Mouse (Mus musculus): Measurements from ENCODE around the gene Prox1. TPM values are rescaled to one million over a fixed set of nuclear protein-coding genes. Genes with fewer than 3 reads are reported as not detected.
A peak's percentile ranks its signal among the peaks of the same experiment; 100 is the strongest.

Gene Prox1
- polyA plus RNA-seq, 2 experiments = 3.7 to 4.5 TPM

DNA sequence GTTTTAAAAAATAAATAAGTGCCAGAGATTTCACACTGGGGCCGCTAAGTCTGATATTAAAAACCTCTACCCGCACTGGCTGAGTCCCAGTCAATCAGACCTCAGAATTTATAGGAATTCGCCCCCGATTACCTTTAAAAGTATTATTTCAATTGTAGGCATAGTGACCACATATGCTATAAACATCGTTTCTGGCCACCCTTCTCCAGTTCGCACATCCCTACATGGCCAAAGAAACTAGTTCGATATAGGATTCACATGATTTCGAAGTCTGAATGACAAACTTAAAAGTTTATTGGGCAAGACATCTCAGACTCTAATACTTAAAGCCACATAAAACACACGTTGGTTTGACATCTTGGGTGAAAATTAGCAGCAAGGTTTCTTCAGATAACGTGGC lies 827 bp upstream of the Prox1 start:
- Histone ChIP-seq H3K9me3 (ENCODE audit: control insufficient read depth, low read length) (no peaks in the 10 kb centered on the region), H3K36me3 (replicated peaks; ENCODE audit: control insufficient read depth, insufficient read depth, low read depth) (no peaks in the 10 kb centered on the region), H3K27ac (no peak overlapping the region), H3K4me2 (ENCODE audit: low read depth) (peak overlapping the region; percentile 51), H3K27me3 (ENCODE audit: control insufficient read depth, insufficient read depth, low read length) (peaks cover 73% of the 10 kb centered on the region), H3K9ac (replicated peaks) (peak overlapping the region; percentile 13; the same call in 1 of the 2 replicates), H3K4me3 (ENCODE audit: insufficient read depth in 1 of 2, low read depth in 2 of 2, low read length in 2 of 2) (peak overlapping the region in 1 of 2 experiments; percentile 52; a peak in 3 of 4 replicates), H3K4me1 (replicated peaks; ENCODE audit: control insufficient read depth in 2 of 2, insufficient read depth in 2 of 2, low read length in 1 of 2) (0 out of 4 replicates have a peak, but pooled peaks cover 0 to 3% of the 10 kb centered on the region in 2 experiments)
- 2% methylated on average over 10 of the region's 10 CpGs for WGBS (ENCODE audit: insufficient replicate concordance)
- DNase-seq (ENCODE audit: low read depth in 3 of 3, low spot score in 3 of 3) (no peak), ATAC-seq (ENCODE audit: insufficient read depth) (no peak)
- TF ChIP-seq EP300 (IDR thresholded peaks at IDR 0.05; ENCODE audit: low read depth) = no peak
- TF ChIP-seq CTCF (IDR thresholded peaks at IDR 0.05; ENCODE audit: low read depth) = no peak

DNA sequence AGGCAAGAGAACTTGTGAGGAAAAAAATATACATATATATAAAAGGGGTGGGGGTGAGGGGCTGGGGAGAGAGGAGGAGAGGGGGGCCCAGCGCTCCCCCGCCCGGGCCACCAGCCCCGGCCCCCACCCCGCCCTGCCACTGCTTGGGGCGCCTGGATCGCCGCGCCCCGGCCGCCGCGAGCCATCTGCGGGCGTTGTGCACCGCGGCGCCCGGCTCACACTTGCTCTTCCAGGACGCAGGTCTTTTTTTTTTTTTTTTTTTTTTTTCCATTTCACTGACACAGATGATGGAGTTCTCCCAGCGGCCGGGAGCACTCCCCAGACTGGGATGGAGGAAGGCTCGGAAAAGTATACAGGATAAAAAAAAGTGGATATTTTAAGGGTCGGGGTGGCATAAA lies 304 bp upstream of the Prox1 start:
- DNase-seq (ENCODE audit: low read depth in 3 of 3, low spot score in 3 of 3) (no peak), ATAC-seq (ENCODE audit: insufficient read depth) (peak; percentile 11; the same call in 1 of the 2 replicates)
- Histone ChIP-seq H3K9ac (replicated peaks) (peak overlapping the region; percentile 43; the same call in 1 of the 2 replicates), H3K9me3 (ENCODE audit: control insufficient read depth, low read length) (no peaks in the 10 kb centered on the region), H3K36me3 (replicated peaks; ENCODE audit: control insufficient read depth, insufficient read depth, low read depth) (no peaks in the 10 kb centered on the region), H3K4me1 (replicated peaks; ENCODE audit: control insufficient read depth in 2 of 2, insufficient read depth in 2 of 2, low read length in 1 of 2) (0 out of 4 replicates have a peak, but pooled peaks cover 0 to 3% of the 10 kb centered on the region in 2 experiments), H3K4me2 (ENCODE audit: low read depth) (peak overlapping the region; percentile 51), H3K27me3 (ENCODE audit: control insufficient read depth, insufficient read depth, low read length) (peaks cover 69% of the 10 kb centered on the region), H3K4me3 (ENCODE audit: insufficient read depth in 1 of 2, low read depth in 2 of 2, low read length in 2 of 2) (peak overlapping the region; percentile 52 to 76), H3K27ac (no peak overlapping the region)
- WGBS (ENCODE audit: insufficient replicate concordance) = under 1% methylated on average over 22 of the region's 24 CpGs
- no peak for TF ChIP-seq EP300 (IDR thresholded peaks at IDR 0.05; ENCODE audit: low read depth)
- TF ChIP-seq CTCF (IDR thresholded peaks at IDR 0.05; ENCODE audit: low read depth) = no peak

DNA sequence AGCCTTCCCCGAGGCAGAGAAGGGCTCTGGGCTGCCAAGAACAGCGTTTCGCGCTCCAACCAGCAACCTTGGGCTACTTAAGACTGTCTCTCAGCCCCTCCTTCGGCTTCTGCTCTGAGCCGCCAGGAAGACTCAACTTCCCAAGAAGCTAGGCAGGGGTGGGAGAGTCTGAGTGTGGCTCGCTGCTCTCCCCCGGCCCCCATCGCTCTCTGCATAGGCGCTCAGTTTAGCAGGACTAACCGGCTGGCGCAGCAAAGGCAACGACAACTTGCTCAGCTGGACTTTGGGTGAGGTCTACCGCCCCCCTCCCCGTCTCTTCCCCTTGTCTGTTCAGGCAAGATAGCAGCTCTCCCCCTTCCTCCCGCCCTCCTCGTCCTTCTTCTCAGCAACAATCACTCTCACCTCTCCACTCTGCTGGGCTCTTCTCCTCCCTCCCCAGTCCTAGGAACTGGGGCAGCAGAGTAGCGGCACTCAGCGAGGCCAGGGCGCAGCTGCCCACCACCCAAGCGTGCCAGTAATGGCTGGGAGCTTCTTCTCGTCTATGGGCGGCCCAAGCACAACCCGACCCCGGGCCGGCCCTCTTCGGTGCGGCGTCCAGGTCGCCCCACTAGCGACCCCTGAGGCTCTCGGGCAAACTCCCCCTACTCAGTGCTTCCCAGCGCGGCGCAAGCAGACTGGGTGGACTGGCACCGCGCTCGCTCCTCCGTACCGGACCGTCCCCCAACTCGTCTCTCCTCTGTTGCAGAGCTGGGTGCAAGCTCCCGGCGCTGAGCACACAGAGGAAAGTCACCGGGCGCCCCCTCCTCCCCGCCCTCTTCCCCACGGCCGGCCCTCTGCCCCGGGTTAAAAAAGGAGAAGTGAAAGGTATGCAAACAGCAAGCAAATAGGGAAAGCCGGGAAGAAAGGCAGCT lies 1.5 kb downstream of the Prox1 start:
- Histone ChIP-seq H3K4me3 (ENCODE audit: insufficient read depth in 1 of 2, low read depth in 2 of 2, low read length in 2 of 2) (peak overlapping the region; percentile 52 to 59), H3K27me3 (ENCODE audit: control insufficient read depth, insufficient read depth, low read length) (peaks cover 54% of the 10 kb centered on the region)

DNA sequence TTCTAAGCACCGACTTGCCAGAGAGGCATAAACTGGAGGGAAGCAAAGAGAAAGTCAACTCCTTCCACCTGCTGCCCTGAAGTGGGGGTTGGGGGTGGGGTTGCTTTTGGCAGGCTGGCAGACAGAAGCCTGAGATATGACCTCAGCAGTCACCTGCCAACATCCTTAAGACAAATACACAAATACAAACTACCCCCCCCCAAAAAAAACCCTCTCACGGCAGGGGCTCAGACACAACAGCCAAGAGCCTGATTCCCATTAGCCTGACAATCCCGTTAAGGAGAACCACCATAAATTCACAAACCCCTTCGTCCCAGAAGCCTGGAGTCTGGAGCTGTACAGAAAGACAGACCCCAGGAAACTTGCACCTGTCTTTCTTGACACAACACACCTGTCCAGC lies 2.4 kb downstream of the Prox1 start:
- Histone ChIP-seq H3K27me3 (ENCODE audit: control insufficient read depth, insufficient read depth, low read length) (peaks cover 45% of the 10 kb centered on the region), H3K4me2 (ENCODE audit: low read depth) (peak overlapping the region; percentile 51), H3K36me3 (replicated peaks; ENCODE audit: control insufficient read depth, insufficient read depth, low read depth) (no peaks in the 10 kb centered on the region), H3K9ac (replicated peaks) (peak overlapping the region; percentile 48; the same call in 1 of the 2 replicates), H3K9me3 (ENCODE audit: control insufficient read depth, low read length) (no peaks in the 10 kb centered on the region), H3K27ac (no peak overlapping the region), H3K4me3 (ENCODE audit: insufficient read depth in 1 of 2, low read depth in 2 of 2, low read length in 2 of 2) (peak overlapping the region; percentile 52 to 59), H3K4me1 (replicated peaks; ENCODE audit: control insufficient read depth in 2 of 2, insufficient read depth in 2 of 2, low read length in 1 of 2) (no peaks in the 10 kb centered on the region)
- no peak for ATAC-seq (ENCODE audit: insufficient read depth)
- no peak for TF ChIP-seq EP300 (IDR thresholded peaks at IDR 0.05; ENCODE audit: low read depth)
- TF ChIP-seq CTCF (IDR thresholded peaks at IDR 0.05; ENCODE audit: low read depth) = no peak
- 3% methylated on average over 4 of the region's 4 CpGs for WGBS (ENCODE audit: insufficient replicate concordance)
- DNase-seq (ENCODE audit: low read depth in 3 of 3, low spot score in 3 of 3) = no peak

More for the DNA sequence above, 1.5 kb downstream of the Prox1 start:
- ATAC-seq (ENCODE audit: insufficient read depth) (peak; percentile 39; the same call in 1 of the 2 replicates), DNase-seq (ENCODE audit: low read depth in 3 of 3, low spot score in 3 of 3) (no peak)
- no peak overlapping the region for H3K27ac ChIP-seq
- H3K4me1 ChIP-seq (replicated peaks; ENCODE audit: control insufficient read depth in 2 of 2, insufficient read depth in 2 of 2, low read length in 1 of 2) = 0 out of 4 replicates have a peak, but pooled peaks cover 0 to 2% of the 10 kb centered on the region in 2 experiments
- WGBS (ENCODE audit: insufficient replicate concordance) = under 1% methylated on average over 50 of the region's 51 CpGs
- no peaks in the 10 kb centered on the region for H3K36me3 ChIP-seq (replicated peaks; ENCODE audit: control insufficient read depth, insufficient read depth, low read depth)
- H3K4me2 ChIP-seq (ENCODE audit: low read depth) = peak overlapping the region; percentile 51
- H3K9ac ChIP-seq (replicated peaks) = peak overlapping the region; percentile 48
- TF ChIP-seq CTCF (IDR thresholded peaks at IDR 0.05; ENCODE audit: low read depth) (no peak), EP300 (IDR thresholded peaks at IDR 0.05; ENCODE audit: low read depth) (no peak)
- no peaks in the 10 kb centered on the region for H3K9me3 ChIP-seq (ENCODE audit: control insufficient read depth, low read length)

DNA sequence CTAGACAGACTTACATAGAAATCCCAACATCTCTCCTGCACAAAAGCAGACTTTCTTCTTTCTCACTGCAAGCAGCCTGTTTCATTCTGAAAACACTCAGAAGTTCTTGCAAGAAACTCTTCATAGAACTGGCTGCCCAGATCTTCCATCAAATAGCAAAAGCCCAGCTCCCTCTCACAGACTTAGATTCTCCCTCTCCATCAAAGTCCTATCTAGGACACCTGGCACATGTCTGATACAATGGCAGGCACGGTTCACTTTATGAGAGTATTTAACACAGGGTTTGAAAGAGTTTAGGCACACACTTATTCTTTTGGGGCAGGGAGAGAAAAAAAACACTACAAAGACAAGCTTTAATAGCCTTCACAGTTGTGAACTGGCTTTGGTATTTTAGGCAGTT lies 2.9 kb downstream of the Prox1 start:
- no peak for TF ChIP-seq EP300 (IDR thresholded peaks at IDR 0.05; ENCODE audit: low read depth)
- TF ChIP-seq CTCF (IDR thresholded peaks at IDR 0.05; ENCODE audit: low read depth) = no peak
- H3K9ac ChIP-seq (replicated peaks) = no peak overlapping the region
- H3K27me3 ChIP-seq (ENCODE audit: control insufficient read depth, insufficient read depth, low read length) = peaks cover 40% of the 10 kb centered on the region
- no peaks in the 10 kb centered on the region for H3K4me1 ChIP-seq (replicated peaks; ENCODE audit: control insufficient read depth in 2 of 2, insufficient read depth in 2 of 2, low read length in 1 of 2)
- no peak overlapping the region for H3K27ac ChIP-seq
- ATAC-seq (ENCODE audit: insufficient read depth) (no peak), DNase-seq (ENCODE audit: low read depth in 3 of 3, low spot score in 3 of 3) (no peak)
- 14% methylated on average over 1 of the region's 1 CpGs for WGBS (ENCODE audit: insufficient replicate concordance)
- peak overlapping the region; percentile 51 for H3K4me2 ChIP-seq (ENCODE audit: low read depth)
- no peaks in the 10 kb centered on the region for H3K9me3 ChIP-seq (ENCODE audit: control insufficient read depth, low read length)
- no peaks in the 10 kb centered on the region for H3K36me3 ChIP-seq (replicated peaks; ENCODE audit: control insufficient read depth, insufficient read depth, low read depth)
- no peak overlapping the region; a peak in 1 of 4 replicates for H3K4me3 ChIP-seq (ENCODE audit: insufficient read depth in 1 of 2, low read depth in 2 of 2, low read length in 2 of 2)

Data from liver, embryonic 14.5 days (tissue).